Mouse (Mus musculus) gastrocnemius, postnatal 14 days (tissue): ENCODE data around the gene Scube1. TPM values are rescaled to one million over a fixed set of nuclear protein-coding genes. Genes with fewer than 3 reads are reported as not detected.

ENCODE experiments used
- DNase-seq: peaks from one replicate; pipeline ENCODE4 v3.0.0; 2021; ENCODE audit warnings: mixed read lengths
- intact Hi-C: fragments of 180-260 bp; cut with DNase I; formaldehyde crosslinking; loops from one replicate; pipeline ENCODE4 v1.15.1; 2025; ENCODE audit warnings: low total_unique reads
- long read RNA-seq, 2 experiments: library from polyadenylated mRNA; stranded (forward); transcript quantifications; one replicate each; pipeline ENCODE4 v2.0.0; 2021
- total RNA-seq, 2 experiments: library from RNA; stranded (reverse); gene quantifications; 2 replicates each; pipeline ENCODE4 v1.2.3; 2021

Scube1 gene
- 1 to 10 TPM; 1.2 to 1.7 TPM for total RNA-seq
- long read RNA-seq, experiment 1: 0 reads
- long read RNA-seq, experiment 2, full-length matches to known transcripts: 1 of 2 reads
- long read RNA-seq, experiment 2, partial matches to known transcripts: 1 of 2 reads
- long read RNA-seq, experiment 2, other reads (novel, unspliced or antisense): 0 of 2 reads

GRCm38 (mm10) chr15:83724886-83725269, at the start of gene Scube1:
Gene Scube1 (minus strand): TSS chr15:83725021.
- intact Hi-C loops: loop anchor here (10.0 kb wide), 1 partner anchor 90 kb away; no protein-coding TSS in a partner anchor
- peak; percentile 90 for DNase-seq

GRCm38 (mm10) chr15:83772953-83773352, 48.1 kb upstream of the Scube1 start:
- intact Hi-C loops: no loop called here
- DNase-seq: no peak

- intact Hi-C loops: no loop called here
- DNase-seq: peak; percentile 69
Measured at GRCm38 (mm10) chr15:83772460-83772859, 47.6 kb upstream of the Scube1 start.

- no peak for DNase-seq
- intact Hi-C loops: no loop called here
Measured at GRCm38 (mm10) chr15:83771346-83772053, 46.7 kb upstream of the Scube1 start.

- DNase-seq: no peak
- intact Hi-C loops: no loop called here
Measured at GRCm38 (mm10) chr15:83765388-83766029, 40.7 kb upstream of the Scube1 start.

- intact Hi-C loops: loop anchor here (5.0 kb wide), 1 partner anchor 291 kb away; no protein-coding TSS in a partner anchor
Measured at GRCm38 (mm10) chr15:83761512-83761911, 36.7 kb upstream of the Scube1 start.

GRCm38 (mm10) chr15:83760683-83761082, 35.9 kb upstream of the Scube1 start:
- intact Hi-C loops: loop anchor here (5.0 kb wide), 1 partner anchor 292 kb away; no protein-coding TSS in a partner anchor
- DNase-seq: peak; percentile 20

More at GRCm38 (mm10) chr15:83761512-83761911, 36.7 kb upstream of the Scube1 start:
- DNase-seq: no peak

- no peak for DNase-seq
- intact Hi-C loops: loop anchor here (5.0 to 10.0 kb wide), 2 partner anchors 92 to 124 kb away; no protein-coding TSS in a partner anchor
Measured at GRCm38 (mm10) chr15:83758958-83759357, 34.1 kb upstream of the Scube1 start.

GRCm38 (mm10) chr15:83756742-83757141, 31.9 kb upstream of the Scube1 start:
- peak; percentile 27 for DNase-seq
- intact Hi-C loops: loop anchor here (5.0 to 10.0 kb wide), 2 partner anchors 89 to 122 kb away; no protein-coding TSS in a partner anchor

- DNase-seq: no peak
- intact Hi-C loops: no loop called here
Measured at GRCm38 (mm10) chr15:83749436-83749835, 24.6 kb upstream of the Scube1 start.

GRCm38 (mm10) chr15:83748986-83749385, 24.2 kb upstream of the Scube1 start:
- intact Hi-C loops: no loop called here
- no peak for DNase-seq

GRCm38 (mm10) chr15:83746311-83746710, 21.5 kb upstream of the Scube1 start:
- DNase-seq: no peak
- intact Hi-C loops: no loop called here

GRCm38 (mm10) chr15:83742018-83742417, 17.2 kb upstream of the Scube1 start:
- no peak for DNase-seq
- intact Hi-C loops: no loop called here

GRCm38 (mm10) chr15:83740676-83741422, 16.0 kb upstream of the Scube1 start:
- intact Hi-C loops: no loop called here
- no peak for DNase-seq

- peak; percentile 57 for DNase-seq
- intact Hi-C loops: loop anchor here (2.0 to 10.0 kb wide), 2 partner anchors 63 to 93 kb away; no protein-coding TSS in a partner anchor
Measured at GRCm38 (mm10) chr15:83727626-83728025, 2.8 kb upstream of the Scube1 start.

- DNase-seq: no peak
- intact Hi-C loops: loop anchor here (2.0 to 10.0 kb wide), 2 partner anchors 62 to 92 kb away; no protein-coding TSS in a partner anchor
Measured at GRCm38 (mm10) chr15:83726741-83727140, 1.9 kb upstream of the Scube1 start.

- DNase-seq: no peak
- intact Hi-C loops: loop anchor here (2.0 to 10.0 kb wide), 2 partner anchors 61 to 91 kb away; no protein-coding TSS in a partner anchor
Measured at GRCm38 (mm10) chr15:83725556-83726200, 857 bp upstream of the Scube1 start.

GRCm38 (mm10) chr15:83724160-83724885, 498 bp downstream of the Scube1 start:
- peak; percentile 19 for DNase-seq
- intact Hi-C loops: loop anchor here (10.0 kb wide), 1 partner anchor 90 kb away; no protein-coding TSS in a partner anchor
